Mouse (Mus musculus) testis, adult 2 months (tissue): Measurements from ENCODE around the gene Naa30. TPM values are rescaled to one million over a fixed set of nuclear protein-coding genes. Genes with fewer than 3 reads are reported as not detected.
"Not testable (repeated sequence)": the region's sequence is repeated elsewhere in the genome, so short reads cannot be mapped to it uniquely, and the experiment has no call there.

Experiments used
- H3K27ac ChIP-seq: fragments of 200-500 bp; 2 replicates; pipeline ENCODE4 v1.5.1; 2012; ENCODE audit warnings: low read depth, low read length; ENCODE audit not compliant: control insufficient read depth, insufficient read depth
- H3K27me3 ChIP-seq: fragments of 200-500 bp; 2 replicates; pipeline ENCODE4 v1.6.1; 2012; ENCODE audit warnings: mild to moderate bottlenecking, low read length, moderate library complexity; ENCODE audit not compliant: control insufficient read depth, insufficient read depth
- H3K36me3 ChIP-seq: fragments of 200-500 bp; 2 replicates; pipeline ENCODE4 v1.6.1; 2012; ENCODE audit warnings: mild to moderate bottlenecking, low read length; ENCODE audit not compliant: control insufficient read depth, insufficient read depth
- H3K4me1 ChIP-seq: fragments of 200-500 bp; 2 replicates; pipeline ENCODE4 v1.6.1; 2012; ENCODE audit warnings: low read length; ENCODE audit not compliant: control insufficient read depth, insufficient read depth
- H3K4me3 ChIP-seq: fragments of 200-500 bp; 2 replicates; pipeline ENCODE4 v1.5.1; 2012; ENCODE audit warnings: low read depth, mild to moderate bottlenecking, low read length, moderate library complexity, mixed read lengths; ENCODE audit not compliant: control insufficient read depth
- CTCF ChIP-seq: fragments of 200-500 bp; IDR thresholded peaks from 2 replicates; pipeline ENCODE4 v1.5.1; 2012; ENCODE audit warnings: low read depth, mild to moderate bottlenecking, inconsistent platforms, low read length, moderate library complexity; ENCODE audit not compliant: control insufficient read depth, insufficient read depth, insufficient replicate concordance
- POLR2A ChIP-seq: fragments of 200-500 bp; IDR thresholded peaks from 2 replicates; pipeline ENCODE4 v1.6.1; 2012; ENCODE audit warnings: low read depth, mild to moderate bottlenecking, inconsistent platforms, low read length, moderate library complexity; ENCODE audit not compliant: control insufficient read depth
- polyA plus RNA-seq: library from polyadenylated mRNA; depleted of rRNA; stranded (reverse); fragments of >200 nt; gene quantifications from 2 replicates; pipeline ENCODE4 v1.2.3, GENCODE M21; 2012

Naa30 gene
- polyA plus RNA-seq, 1 experiment, result 28.2 TPM

DNA sequence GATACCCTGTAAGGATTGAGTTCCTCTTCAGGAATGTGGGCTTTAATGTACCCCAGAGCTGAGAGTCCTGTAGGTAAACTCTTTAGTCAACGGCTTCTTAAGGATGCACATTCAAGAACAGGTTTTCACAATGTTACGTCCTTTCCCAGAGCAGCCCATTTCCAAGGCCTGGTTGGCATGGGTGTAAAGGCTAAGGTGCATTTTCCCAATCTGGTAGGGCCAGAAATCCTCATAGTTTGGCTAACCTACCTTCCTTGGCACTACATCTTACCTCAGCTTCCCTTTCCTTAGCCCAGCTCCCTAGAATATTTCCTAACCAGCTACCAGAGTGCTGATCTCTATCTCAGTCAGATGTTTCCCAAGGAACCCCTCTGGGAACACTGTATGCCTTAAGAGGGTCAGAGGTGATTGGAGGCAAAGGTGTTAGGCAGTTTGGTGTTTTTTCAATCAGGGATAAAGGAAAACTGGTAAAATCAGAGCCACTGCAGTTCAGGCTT, 25.1 kb downstream of the Naa30 start:
- Histone ChIP-seq H3K4me1 (no peaks in the 10 kb centered on the region), H3K27me3 (no peaks in the 10 kb centered on the region), H3K27ac (no peak overlapping the region), H3K4me3 (no peak overlapping the region), H3K36me3 (no peaks in the 10 kb centered on the region)
- no peak for TF ChIP-seq CTCF

DNA sequence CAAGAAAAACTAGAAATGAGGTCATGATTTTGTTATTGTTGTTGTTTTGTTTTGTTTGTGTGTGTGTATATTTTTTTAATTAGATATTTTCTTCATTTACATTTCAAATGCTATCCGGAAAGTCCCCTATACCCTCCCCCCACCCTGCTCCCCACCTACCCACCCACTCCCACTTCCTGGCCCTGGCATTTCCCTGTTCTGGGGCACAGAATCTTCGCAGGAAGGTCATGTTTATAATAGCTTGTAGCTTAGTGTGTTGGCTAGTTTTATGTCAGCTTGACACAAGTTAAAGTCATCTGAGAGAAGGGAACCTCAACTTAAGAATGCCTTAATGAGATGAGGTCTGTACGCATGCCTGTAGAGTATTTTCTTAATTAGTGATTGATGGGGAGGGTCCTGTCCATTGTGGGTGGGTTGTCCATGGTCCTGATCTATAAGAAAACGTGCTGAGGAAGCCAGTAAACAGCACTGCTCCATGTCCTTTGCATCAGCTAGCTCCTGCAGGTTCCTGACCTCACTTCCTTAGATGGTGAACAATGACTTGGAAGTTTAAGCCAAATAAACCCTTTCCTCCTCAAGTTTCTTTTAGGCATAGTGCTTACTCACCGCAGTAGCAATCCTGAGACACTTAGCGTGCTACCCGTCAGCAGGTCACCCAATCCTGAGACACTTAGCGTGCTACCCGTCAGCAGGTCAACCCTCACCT, 29.2 kb downstream of the Naa30 start:
- no peaks in the 10 kb centered on the region for H3K36me3 ChIP-seq
- no peak for TF ChIP-seq CTCF
- no peak for TF ChIP-seq POLR2A
- H3K4me3 ChIP-seq, result no peak overlapping the region
- no peaks in the 10 kb centered on the region for H3K27me3 ChIP-seq
- H3K4me1 ChIP-seq, result no peaks in the 10 kb centered on the region
- no peak overlapping the region for H3K27ac ChIP-seq

DNA sequence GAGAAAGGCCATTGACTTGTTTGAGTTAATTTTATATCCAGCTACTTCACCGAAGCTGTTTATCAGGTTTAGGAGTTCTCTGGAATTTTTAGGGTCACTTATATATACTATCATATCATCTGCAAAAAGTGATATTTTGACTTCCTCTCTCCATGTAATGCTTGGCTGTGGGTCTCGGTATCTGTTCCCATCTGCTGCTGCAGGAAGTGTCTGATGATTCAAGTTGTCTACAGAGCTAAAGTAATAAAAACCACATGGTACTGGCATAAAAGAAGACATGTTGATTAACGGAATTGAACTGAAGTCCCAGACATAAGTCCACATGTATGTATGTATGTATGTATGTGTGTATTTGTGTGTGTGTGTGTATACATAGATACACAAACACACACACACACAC, 38.2 kb downstream of the Naa30 start:
- not testable (repeated sequence) for H3K4me1 ChIP-seq, H3K27ac ChIP-seq, H3K36me3 ChIP-seq, H3K4me3 ChIP-seq, H3K27me3 ChIP-seq

DNA sequence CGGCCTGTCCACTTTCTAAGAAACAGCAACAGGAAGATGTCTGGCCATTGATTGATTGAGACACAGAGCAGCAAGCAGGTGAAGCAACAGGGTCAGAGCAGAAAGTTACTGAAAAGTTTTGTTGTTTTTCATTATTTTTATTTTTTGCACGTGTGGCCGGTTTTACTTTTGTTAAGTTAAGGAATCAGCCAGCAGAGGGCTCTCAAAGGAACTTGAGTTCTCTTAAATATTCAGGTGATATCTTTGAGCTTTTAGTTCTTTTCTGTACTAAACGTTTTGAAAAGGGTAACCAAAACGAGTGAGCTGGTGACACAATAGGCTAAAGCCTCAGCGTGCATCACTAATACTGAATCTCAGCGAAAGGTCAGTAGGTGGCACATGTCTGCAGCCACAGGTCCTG, 46.7 kb downstream of the Naa30 start:
- Histone ChIP-seq H3K4me3 (no peak overlapping the region), H3K27ac (no peak overlapping the region), H3K36me3 (no peaks in the 10 kb centered on the region), H3K27me3 (no peaks in the 10 kb centered on the region), H3K4me1 (no peaks in the 10 kb centered on the region)
- TF ChIP-seq POLR2A (no peak), CTCF (no peak)

DNA sequence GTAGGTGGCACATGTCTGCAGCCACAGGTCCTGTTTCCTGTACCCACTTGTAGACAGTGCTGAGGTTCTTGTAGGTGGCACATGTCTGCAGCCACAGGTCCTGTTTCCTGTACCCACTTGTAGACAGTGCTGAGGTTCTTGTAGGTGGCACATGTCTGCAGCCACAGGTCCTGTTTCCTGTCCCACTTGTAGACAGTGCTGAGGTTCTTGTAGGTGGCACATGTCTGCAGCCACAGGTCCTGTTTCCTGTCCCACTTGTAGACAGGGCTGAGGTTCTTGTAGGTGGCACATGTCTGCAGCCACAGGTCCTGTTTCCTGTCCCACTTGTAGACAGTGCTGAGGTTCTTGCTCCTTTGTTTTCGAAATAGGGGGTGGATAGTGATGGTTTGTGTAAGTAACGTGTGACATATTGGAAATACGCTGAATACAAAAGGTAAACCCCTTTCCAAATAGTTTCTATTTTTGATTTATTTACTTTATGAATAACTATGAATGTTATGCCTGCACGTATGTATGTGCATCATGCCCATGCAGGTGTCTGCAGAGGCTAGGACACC, 47.5 kb downstream of the Naa30 start:
- not testable (repeated sequence) for H3K27me3 ChIP-seq, H3K36me3 ChIP-seq, H3K4me1 ChIP-seq, H3K4me3 ChIP-seq, H3K27ac ChIP-seq

DNA sequence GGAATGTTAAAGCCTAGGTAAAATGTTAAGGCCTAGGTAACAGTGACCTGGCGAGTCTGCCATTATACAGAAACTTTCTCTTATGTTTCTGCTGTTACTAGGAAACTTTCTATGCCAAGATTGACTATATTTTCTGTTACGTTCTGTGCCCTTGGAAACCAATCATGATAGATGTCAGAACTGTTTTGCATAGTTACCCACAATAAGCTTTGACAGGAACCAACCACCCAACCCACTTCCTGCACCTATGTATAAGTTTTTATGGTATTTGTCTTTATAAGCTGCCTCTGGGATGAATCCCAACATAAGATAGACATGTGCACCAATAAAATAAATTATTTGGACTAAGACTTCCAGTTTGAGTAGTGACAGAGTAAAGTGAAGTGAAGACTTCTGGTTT, 49.7 kb downstream of the Naa30 start:
- no peaks in the 10 kb centered on the region for H3K27me3 ChIP-seq
- H3K27ac ChIP-seq, result no peak overlapping the region
- no peak overlapping the region for H3K4me3 ChIP-seq
- TF ChIP-seq POLR2A, result no peak
- TF ChIP-seq CTCF, result no peak
- no peaks in the 10 kb centered on the region for H3K4me1 ChIP-seq
- H3K36me3 ChIP-seq, result no peaks in the 10 kb centered on the region

DNA sequence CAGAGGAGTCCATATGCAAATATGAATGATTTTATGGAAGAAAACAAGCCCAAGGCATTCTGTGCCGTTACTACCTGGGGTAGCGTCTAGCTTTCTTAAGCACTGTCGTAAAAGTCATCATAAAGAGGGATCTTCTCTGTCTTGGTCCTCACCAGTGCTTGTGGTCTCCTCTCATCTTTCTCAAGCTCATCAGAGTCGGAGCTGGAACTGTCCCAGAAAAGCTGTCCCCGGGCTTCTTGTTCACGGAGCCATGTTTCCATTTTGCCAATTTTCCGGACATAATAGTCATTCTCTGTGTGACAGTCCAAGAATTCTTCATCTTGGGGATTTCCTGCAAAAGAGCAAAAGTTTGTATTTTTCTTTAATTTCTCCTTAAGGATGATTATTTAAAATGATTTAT, 54.4 kb downstream of the Naa30 start:
- no peaks in the 10 kb centered on the region for H3K36me3 ChIP-seq
- H3K27ac ChIP-seq, result no peak overlapping the region
- H3K4me3 ChIP-seq, result no peak overlapping the region
- no peak for TF ChIP-seq CTCF
- no peak for TF ChIP-seq POLR2A
- no peaks in the 10 kb centered on the region for H3K27me3 ChIP-seq
- H3K4me1 ChIP-seq, result no peaks in the 10 kb centered on the region

DNA sequence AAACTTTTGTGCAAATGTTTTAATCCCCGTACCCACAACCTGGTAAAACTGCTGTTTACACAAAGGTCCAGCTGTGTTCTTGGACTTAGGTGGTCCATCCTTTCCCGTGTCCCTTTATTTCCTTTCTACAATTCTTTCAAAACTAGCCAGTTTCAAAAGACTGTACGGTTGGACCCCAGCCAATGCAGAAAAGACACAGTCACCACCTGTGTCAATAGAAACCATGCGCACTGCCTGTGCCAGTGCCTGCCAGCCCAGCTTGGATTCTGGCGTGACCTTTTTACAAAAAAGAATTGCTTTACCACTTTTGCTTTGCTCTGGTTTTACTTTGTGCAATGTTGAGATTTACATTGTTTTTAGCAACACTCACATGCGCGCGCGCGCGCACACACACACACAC, 55.0 kb downstream of the Naa30 start:
- Histone ChIP-seq H3K4me3 (no peak overlapping the region), H3K36me3 (no peaks in the 10 kb centered on the region), H3K4me1 (no peaks in the 10 kb centered on the region), H3K27ac (no peak overlapping the region), H3K27me3 (no peaks in the 10 kb centered on the region)
- no peak for TF ChIP-seq POLR2A

DNA sequence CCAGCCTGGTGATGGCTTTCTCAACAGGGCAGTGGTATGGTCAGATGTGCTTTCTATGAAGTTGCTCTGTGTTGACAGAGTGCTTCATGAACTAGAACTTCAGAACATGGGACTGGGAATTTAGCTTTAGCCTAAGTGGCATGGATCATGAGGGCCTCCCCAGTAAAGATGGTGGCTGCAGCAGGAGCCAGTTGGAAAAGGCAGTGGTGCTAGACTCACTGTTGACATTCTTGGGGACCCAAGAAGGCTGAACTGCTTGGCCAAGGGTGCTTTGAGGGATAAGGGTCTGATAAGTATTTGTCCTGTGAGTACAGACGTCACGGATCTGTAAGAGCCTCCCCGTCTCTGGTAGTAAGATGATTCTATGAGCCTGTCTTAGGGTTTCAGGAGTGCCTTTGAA, 59.8 kb downstream of the Naa30 start:
- Histone ChIP-seq H3K4me3 (no peak overlapping the region), H3K27me3 (no peaks in the 10 kb centered on the region), H3K27ac (no peak overlapping the region), H3K4me1 (no peaks in the 10 kb centered on the region), H3K36me3 (no peaks in the 10 kb centered on the region)
- TF ChIP-seq CTCF (no peak), POLR2A (no peak)
